Mouse (Mus musculus): Measurements from ENCODE around the gene Selenom. TPM values are rescaled to one million over a fixed set of nuclear protein-coding genes. Genes with fewer than 3 reads are reported as not detected.

The Selenom gene
- polyA plus RNA-seq, 1 experiment from 2014 or later, result 208 TPM

DNA sequence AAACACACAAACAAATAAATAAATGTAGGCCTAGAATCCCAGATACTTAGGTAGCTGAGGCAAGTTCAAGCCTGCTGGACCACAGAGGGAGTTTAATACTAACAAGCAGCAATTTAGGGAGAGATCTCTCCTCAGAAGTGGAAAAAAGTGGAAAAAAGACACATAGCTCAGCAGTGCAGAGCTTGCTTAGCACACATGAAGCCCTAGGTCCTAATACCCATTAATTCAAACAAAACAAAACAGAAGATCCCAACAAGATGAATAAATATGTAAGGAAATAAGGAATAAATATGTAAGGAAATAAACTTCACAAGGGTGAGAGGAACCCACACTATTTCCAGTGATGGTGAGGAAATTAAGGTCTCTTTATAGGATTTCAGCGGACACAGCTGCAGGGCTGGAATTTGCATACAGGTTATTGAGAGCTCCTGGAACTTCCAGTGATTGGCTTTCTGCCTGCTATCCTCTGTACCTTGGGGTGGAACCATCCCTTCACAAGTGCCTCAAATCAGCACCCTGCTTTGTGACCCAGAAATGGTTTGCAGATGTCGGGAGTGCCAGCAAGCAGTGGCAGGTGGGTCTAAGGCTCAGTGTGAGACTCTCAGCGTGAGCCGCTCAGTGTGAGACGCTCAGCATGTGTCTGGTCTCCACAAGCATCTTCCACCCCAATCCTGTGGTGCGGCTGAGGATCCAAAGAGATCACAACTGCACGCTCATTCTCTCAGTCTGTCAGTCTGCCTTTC is 9.5 kb downstream of the Selenom start:
- no peak overlapping the region for H3K27ac ChIP-seq (replicated peaks)
- no peak overlapping the region for H3K9ac ChIP-seq
- no peaks in the 10 kb centered on the region for H3K9me3 ChIP-seq (replicated peaks)
- 82% methylated on average over 7 of the region's 7 CpGs for WGBS
- H3K4me2 ChIP-seq (replicated peaks), result no peak overlapping the region
- no peaks in the 10 kb centered on the region for H3K27me3 ChIP-seq
- no peak overlapping the region for H3K4me3 ChIP-seq (replicated peaks)
- no peak for ATAC-seq (ENCODE audit: insufficient number of reproducible peaks, low FRiP score, low TSS enrichment, low read depth)
- H3K36me3 ChIP-seq, result peaks cover 95% of the 10 kb centered on the region
- no peaks in the 10 kb centered on the region for H3K4me1 ChIP-seq

DNA sequence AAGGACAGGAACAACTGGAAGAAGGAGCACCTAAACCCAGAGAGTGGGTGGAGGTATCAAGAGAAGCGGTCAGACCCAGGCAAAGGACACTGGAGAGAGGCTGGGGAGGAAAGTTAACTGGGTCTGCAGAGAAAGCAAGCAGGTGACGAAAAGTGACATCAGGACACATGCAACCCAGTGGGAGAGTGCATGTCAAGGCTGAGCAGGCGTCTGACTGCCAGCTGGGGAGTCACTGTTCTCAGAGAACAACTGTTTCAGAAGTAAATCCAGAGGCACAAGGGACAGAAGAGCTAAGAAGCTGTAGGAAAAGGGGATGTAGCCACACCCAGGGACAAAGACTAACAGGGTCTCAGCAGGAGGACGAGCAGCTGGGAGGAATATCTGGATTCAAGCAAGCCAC is 11.1 kb downstream of the Selenom start:
- ATAC-seq (ENCODE audit: insufficient number of reproducible peaks, low FRiP score, low TSS enrichment, low read depth), result no peak
- H3K27ac ChIP-seq (replicated peaks), result no peak overlapping the region

DNA sequence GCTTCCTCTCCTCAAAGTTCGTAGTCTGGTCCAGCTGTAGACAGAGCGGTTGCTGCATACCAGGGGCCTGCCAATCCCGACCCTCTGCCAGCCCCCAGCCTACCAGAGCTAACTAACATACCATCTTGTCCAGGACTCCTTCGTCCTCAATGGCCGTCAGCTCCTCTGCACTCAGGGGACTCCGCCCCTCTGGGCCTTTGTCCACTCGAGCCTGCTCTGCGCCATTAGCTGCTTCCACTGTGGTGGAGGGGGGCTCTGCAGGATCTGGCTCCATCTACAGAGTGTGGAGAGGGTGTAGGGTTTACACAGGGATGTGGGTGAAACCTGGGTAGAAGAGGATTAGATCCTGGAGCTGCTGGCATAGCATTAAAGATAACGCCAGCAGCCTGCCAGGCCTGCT is 11.7 kb downstream of the Selenom start:
- no peak overlapping the region for H3K4me2 ChIP-seq (replicated peaks)
- 79% methylated on average over 9 of the region's 9 CpGs for WGBS
- ATAC-seq (ENCODE audit: insufficient number of reproducible peaks, low FRiP score, low TSS enrichment, low read depth), result no peak
- no peaks in the 10 kb centered on the region for H3K9me3 ChIP-seq (replicated peaks)
- H3K27me3 ChIP-seq, result no peaks in the 10 kb centered on the region
- H3K4me3 ChIP-seq (replicated peaks), result no peak overlapping the region
- H3K36me3 ChIP-seq, result peaks cover 98% of the 10 kb centered on the region
- no peaks in the 10 kb centered on the region for H3K4me1 ChIP-seq
- no peak overlapping the region for H3K9ac ChIP-seq
- H3K27ac ChIP-seq (replicated peaks), result no peak overlapping the region

More for the DNA sequence above, 11.1 kb downstream of the Selenom start:
- no peaks in the 10 kb centered on the region for H3K4me1 ChIP-seq
- 73% methylated on average over 4 of the region's 4 CpGs for WGBS
- no peaks in the 10 kb centered on the region for H3K27me3 ChIP-seq
- H3K4me2 ChIP-seq (replicated peaks), result no peak overlapping the region
- no peak overlapping the region for H3K4me3 ChIP-seq (replicated peaks)
- peaks cover 98% of the 10 kb centered on the region for H3K36me3 ChIP-seq
- no peak overlapping the region for H3K9ac ChIP-seq
- no peaks in the 10 kb centered on the region for H3K9me3 ChIP-seq (replicated peaks)

DNA sequence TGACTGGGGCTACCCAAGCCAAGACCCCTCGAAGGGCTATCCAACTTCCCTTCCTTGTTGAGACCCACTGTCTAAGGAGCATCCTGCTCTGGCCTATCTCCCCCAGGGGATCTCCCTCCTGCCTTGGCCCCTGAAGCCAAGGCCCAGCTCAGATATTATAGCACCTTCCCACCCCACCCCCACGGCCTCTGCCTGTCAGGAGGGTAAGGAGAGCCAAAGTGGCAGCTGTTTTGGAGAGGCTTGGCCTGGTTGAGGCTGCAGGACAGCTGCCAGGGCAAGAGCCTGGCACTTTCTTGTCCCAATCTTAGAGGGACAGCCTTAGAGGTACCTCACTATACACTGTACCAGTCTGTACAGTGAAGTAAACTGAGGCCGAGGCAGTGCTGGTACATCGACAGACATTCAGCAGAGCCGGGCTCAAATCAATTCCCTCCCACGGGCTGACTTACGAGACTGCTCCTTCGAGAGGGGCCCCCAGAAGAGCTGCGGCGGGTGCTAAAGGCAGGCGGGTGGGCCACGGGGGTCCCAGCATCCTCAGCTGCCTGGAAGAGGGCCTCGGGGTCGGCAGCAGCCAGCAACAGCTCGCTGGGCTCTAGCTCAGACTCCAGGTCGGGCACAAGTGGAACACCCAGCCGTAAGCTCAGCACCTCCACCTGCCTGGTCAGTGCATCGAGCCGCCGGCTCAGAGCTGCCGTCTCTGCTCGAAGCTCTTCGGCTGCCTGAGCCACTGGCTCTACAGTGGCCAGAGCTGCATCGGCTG is 12.7 kb downstream of the Selenom start:
- H3K9ac ChIP-seq, result no peak overlapping the region
- H3K27ac ChIP-seq (replicated peaks), result no peak overlapping the region; the same call in 1 of the 2 replicates
- 0 out of 2 replicates have a peak overlapping the region, but pooled peaks have one; percentile 10 for H3K4me2 ChIP-seq (replicated peaks)
- WGBS, result 90% methylated on average over 24 of the region's 24 CpGs
- no peak for ATAC-seq (ENCODE audit: insufficient number of reproducible peaks, low FRiP score, low TSS enrichment, low read depth)
- no peaks in the 10 kb centered on the region for H3K4me1 ChIP-seq
- H3K9me3 ChIP-seq (replicated peaks), result no peaks in the 10 kb centered on the region
- H3K4me3 ChIP-seq (replicated peaks), result no peak overlapping the region
- peaks cover 98% of the 10 kb centered on the region for H3K36me3 ChIP-seq
- no peaks in the 10 kb centered on the region for H3K27me3 ChIP-seq

DNA sequence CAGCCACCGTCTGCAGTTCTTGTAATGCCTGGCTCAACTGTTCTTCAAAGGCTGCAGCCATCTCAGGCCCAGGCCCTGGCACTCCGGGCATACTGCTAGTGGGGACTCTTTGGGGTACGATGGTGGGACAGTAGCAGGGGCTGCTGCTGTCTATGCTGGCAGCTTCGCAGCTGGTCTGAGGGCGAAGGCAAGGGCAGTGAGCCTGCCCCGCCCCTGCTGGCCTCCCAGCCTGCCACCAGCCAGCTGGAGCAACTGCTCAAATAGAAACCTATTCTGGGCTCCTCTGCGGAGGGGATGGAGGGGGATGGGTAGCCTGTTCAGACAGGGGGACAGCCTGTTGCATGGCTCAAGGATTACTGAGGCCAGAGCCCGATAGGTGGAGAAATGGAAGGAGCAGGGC is 13.3 kb downstream of the Selenom start:
- peaks cover 98% of the 10 kb centered on the region for H3K36me3 ChIP-seq
- H3K4me3 ChIP-seq (replicated peaks), result no peak overlapping the region
- H3K9me3 ChIP-seq (replicated peaks), result no peaks in the 10 kb centered on the region
- H3K4me1 ChIP-seq, result no peaks in the 10 kb centered on the region
- WGBS, result 81% methylated on average over 8 of the region's 8 CpGs
- H3K27ac ChIP-seq (replicated peaks), result no peak overlapping the region; the same call in 1 of the 2 replicates
- 0 out of 2 replicates have a peak overlapping the region, but pooled peaks have one; percentile 10 for H3K4me2 ChIP-seq (replicated peaks)
- no peaks in the 10 kb centered on the region for H3K27me3 ChIP-seq
- 0 out of 2 replicates have a peak, but pooled peaks have one; percentile 26 for ATAC-seq (ENCODE audit: insufficient number of reproducible peaks, low FRiP score, low TSS enrichment, low read depth)
- no peak overlapping the region for H3K9ac ChIP-seq

DNA sequence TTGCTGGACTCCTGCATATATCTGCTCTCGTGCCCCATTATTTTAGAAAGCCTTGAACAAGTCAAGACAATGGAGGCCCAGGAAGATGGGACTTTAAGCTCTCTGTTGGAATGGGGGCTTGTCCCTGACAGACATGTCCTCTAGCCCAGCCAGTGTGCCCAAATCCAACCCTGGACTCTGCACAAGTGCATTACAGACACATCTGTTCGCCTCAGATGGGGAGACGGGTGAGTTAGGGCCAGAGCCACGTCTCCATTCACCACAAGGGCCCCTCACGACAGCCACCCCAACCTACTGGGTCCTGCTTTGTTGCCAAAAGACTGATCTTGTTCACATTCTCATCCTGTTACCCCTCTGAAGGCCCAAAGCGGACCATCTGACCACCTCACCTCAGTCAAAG is 13.7 kb downstream of the Selenom start:
- ATAC-seq (ENCODE audit: insufficient number of reproducible peaks, low FRiP score, low TSS enrichment, low read depth), result no peak
- H3K4me3 ChIP-seq (replicated peaks), result no peak overlapping the region
- 91% methylated on average over 6 of the region's 6 CpGs for WGBS
- H3K27ac ChIP-seq (replicated peaks), result no peak overlapping the region
- no peaks in the 10 kb centered on the region for H3K4me1 ChIP-seq
- no peaks in the 10 kb centered on the region for H3K27me3 ChIP-seq
- H3K9ac ChIP-seq, result no peak overlapping the region
- peaks cover 98% of the 10 kb centered on the region for H3K36me3 ChIP-seq
- H3K4me2 ChIP-seq (replicated peaks), result no peak overlapping the region
- no peaks in the 10 kb centered on the region for H3K9me3 ChIP-seq (replicated peaks)

- Histone ChIP-seq H3K9ac (no peak overlapping the region), H3K36me3 (peaks cover 92% of the 10 kb centered on the region), H3K4me3 (replicated peaks) (no peak overlapping the region), H3K4me1 (peaks cover 1% of the 10 kb centered on the region), H3K27me3 (no peaks in the 10 kb centered on the region), H3K9me3 (replicated peaks) (no peaks in the 10 kb centered on the region), H3K4me2 (replicated peaks) (no peak overlapping the region), H3K27ac (replicated peaks) (no peak overlapping the region)
- 79% methylated on average over 20 of the region's 20 CpGs for WGBS
- no peak for ATAC-seq (ENCODE audit: insufficient number of reproducible peaks, low FRiP score, low TSS enrichment, low read depth)
Measured at GRCm38 (mm10) chr11:3529476-3530252, 15.2 kb downstream of the Selenom start.

- 96% methylated on average over 3 of the region's 3 CpGs for WGBS
- Histone ChIP-seq H3K27me3 (no peaks in the 10 kb centered on the region), H3K36me3 (peaks cover 82% of the 10 kb centered on the region), H3K9ac (no peak overlapping the region), H3K4me1 (peaks cover 9% of the 10 kb centered on the region), H3K4me2 (replicated peaks) (no peak overlapping the region), H3K9me3 (replicated peaks) (no peaks in the 10 kb centered on the region), H3K27ac (replicated peaks) (no peak overlapping the region), H3K4me3 (replicated peaks) (no peak overlapping the region)
- no peak for ATAC-seq (ENCODE audit: insufficient number of reproducible peaks, low FRiP score, low TSS enrichment, low read depth)
Measured at GRCm38 (mm10) chr11:3530731-3531130, 16.2 kb downstream of the Selenom start.

- Histone ChIP-seq H3K4me2 (replicated peaks) (no peak overlapping the region), H3K4me3 (replicated peaks) (no peak overlapping the region), H3K27me3 (no peaks in the 10 kb centered on the region), H3K27ac (replicated peaks) (no peak overlapping the region), H3K9me3 (replicated peaks) (no peaks in the 10 kb centered on the region), H3K9ac (no peak overlapping the region), H3K4me1 (peaks cover 18% of the 10 kb centered on the region), H3K36me3 (peaks cover 72% of the 10 kb centered on the region)
- no peak for ATAC-seq (ENCODE audit: insufficient number of reproducible peaks, low FRiP score, low TSS enrichment, low read depth)
- WGBS, result 78% methylated on average over 6 of the region's 6 CpGs
Measured at GRCm38 (mm10) chr11:3531634-3532033, 17.1 kb downstream of the Selenom start.

DNA sequence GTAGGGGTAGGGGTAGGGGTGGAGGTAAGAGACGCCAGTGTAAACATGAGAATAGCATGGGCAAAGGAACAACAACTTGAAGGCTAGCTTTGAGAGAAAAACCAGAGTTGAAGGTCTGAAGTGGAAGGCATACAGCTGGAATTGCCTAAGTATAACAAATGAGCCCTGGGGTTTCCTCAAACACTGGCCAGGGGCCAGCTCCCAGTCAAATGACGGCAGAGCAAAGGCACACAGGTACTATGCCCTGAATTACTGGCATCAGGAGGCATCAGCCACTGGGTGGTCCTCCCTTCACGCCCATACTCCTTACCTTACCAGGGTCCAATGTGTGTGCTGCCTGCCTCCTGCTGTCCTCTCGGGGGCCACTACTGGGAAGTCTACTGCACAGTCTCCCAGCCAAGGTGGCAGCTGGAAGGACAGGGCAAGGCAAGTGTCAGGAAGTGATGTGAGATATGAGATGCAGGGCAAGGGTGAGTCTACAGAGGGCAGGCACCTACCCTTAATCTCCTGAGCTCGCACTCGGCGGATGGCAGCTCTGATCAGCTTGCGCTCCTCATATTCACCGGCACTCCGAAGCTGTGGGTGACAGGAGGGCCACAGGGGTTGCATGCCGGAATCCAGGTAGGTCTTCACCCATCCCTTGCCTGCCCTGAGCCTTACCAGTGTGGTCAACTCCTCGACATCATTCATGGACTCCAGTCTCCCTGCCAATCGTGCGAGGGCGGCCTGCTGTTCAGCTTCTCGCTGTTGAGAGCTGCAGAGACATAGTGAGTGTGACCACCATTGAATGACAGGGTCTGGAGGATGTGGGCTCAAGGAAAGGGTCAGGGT is 17.8 kb downstream of the Selenom start:
- Histone ChIP-seq H3K4me1 (peaks cover 25% of the 10 kb centered on the region), H3K27ac (replicated peaks) (no peak overlapping the region), H3K9me3 (replicated peaks) (no peaks in the 10 kb centered on the region), H3K27me3 (no peaks in the 10 kb centered on the region), H3K9ac (no peak overlapping the region), H3K4me2 (replicated peaks) (no peak overlapping the region), H3K4me3 (replicated peaks) (no peak overlapping the region), H3K36me3 (peaks cover 66% of the 10 kb centered on the region)
- ATAC-seq (ENCODE audit: insufficient number of reproducible peaks, low FRiP score, low TSS enrichment, low read depth), result no peak
- WGBS, result 85% methylated on average over 16 of the region's 16 CpGs

Data from embryonic facial prominence, embryonic 15.5 days (tissue).